Mouse (Mus musculus): ENCODE measurements at regions not wholly inside any gene's neighbourhood (a gene's known extent, or its start where the extent isn't known, plus 50 kb on each side); places are given as distances from the start of the nearest gene placed in this dataset.

DNA sequence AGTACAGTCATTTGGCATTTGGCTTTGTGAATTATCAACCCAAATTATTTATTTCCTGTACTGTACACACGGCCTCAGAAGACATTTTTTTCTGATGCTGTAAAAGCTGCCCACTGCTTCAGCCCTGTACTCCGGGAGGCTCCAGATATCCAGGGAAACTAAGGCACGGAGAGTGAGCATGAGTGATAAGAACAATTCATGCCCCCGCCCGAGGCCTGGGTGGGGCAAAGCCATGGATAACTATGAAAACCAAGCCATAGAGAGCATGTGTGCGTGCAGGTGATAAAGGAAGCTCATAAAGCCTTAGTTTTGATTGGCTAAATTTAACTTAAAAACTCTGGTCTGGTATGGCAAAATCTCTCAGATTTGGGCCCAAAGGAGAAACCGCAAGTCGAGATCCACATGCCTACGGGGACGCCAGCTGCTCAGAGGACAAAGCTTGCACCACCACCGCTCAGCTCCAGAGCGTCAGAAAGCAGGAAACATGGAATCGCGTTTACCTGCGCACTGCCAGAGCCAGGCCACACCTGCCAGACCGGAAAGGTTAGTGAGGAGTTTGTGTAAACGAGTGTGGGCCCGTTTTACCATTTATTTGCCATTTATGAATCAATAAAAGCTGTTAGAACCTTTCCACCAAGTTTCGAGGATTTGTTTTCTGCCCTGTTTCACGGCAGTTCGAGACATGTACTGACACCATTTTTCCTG, 390.9 kb downstream of the Rnd3 start:
- TF ChIP-seq MAX (IDR thresholded peaks at IDR 0.05; ENCODE audit: low read depth) = no peak
- TF ChIP-seq MYOD1 (IDR thresholded peaks at IDR 0.05; ENCODE audit: control insufficient read depth in 1 of 3, insufficient read length in 2 of 3, low read depth in 2 of 3) = no peak
- TF ChIP-seq POLR2A (IDR thresholded peaks at IDR 0.05; ENCODE audit: insufficient read length, low read depth) = no peak
- TF ChIP-seq MYOG (IDR thresholded peaks at IDR 0.05; ENCODE audit: control insufficient read depth in 1 of 3, insufficient read depth in 1 of 3, insufficient read length in 2 of 3, low read depth in 2 of 3) = no peak
- no peak for TF ChIP-seq USF1 (IDR thresholded peaks at IDR 0.05; ENCODE audit: low read depth)
- no peak for TF ChIP-seq TCF12 (IDR thresholded peaks at IDR 0.05; ENCODE audit: insufficient read depth, poor library complexity, severe bottlenecking)
- TF ChIP-seq E2F4 (IDR thresholded peaks at IDR 0.05; ENCODE audit: insufficient read depth) = no peak
- TF ChIP-seq CEBPB (IDR thresholded peaks at IDR 0.05; ENCODE audit: insufficient read depth, poor library complexity, severe bottlenecking) = no peak
- TF ChIP-seq POLR2AphosphoS2 (IDR thresholded peaks at IDR 0.05; ENCODE audit: insufficient read length, low read depth) = no peak
- no peak for TF ChIP-seq REST (IDR thresholded peaks at IDR 0.05; ENCODE audit: insufficient read depth, insufficient read length)
- no peak for TF ChIP-seq TCF3 (IDR thresholded peaks at IDR 0.05; ENCODE audit: insufficient read length, low read depth)
- TF ChIP-seq SRF (IDR thresholded peaks at IDR 0.05; ENCODE audit: control insufficient read depth, insufficient read length, low read depth) = no peak

Measured in myocyte (in vitro differentiated cells).